Mouse (Mus musculus): ENCODE measurements around the gene Alad. TPM values are rescaled to one million over a fixed set of nuclear protein-coding genes. Genes with fewer than 3 reads are reported as not detected.

Gene Alad
- polyA plus RNA-seq, 1 experiment = 50.2 TPM

- TF ChIP-seq POLR2A (IDR thresholded peaks at IDR 0.05; ENCODE audit: borderline replicate concordance, extremely low read depth, insufficient read depth, insufficient read length, poor library complexity, severe bottlenecking) = no peak
- no peak for TF ChIP-seq CTCF (IDR thresholded peaks at IDR 0.05; ENCODE audit: borderline replicate concordance, extremely low read depth, insufficient read depth, insufficient read length)
- no peak for DNase-seq (ENCODE audit: low read depth)
These were observed 59.4 kb downstream of the Alad start for GRCm38 (mm10) chr4:62460348-62460747.

Other genes starting within 250 kb of the Alad start
- 22.3 and 22.4 TPM in 2 replicates for gene Fkbp15, start 159.4 kb downstream of the Alad start, polyA plus RNA-seq (2012; rRNA removed)
- gene Slc31a1, start 159.2 kb downstream of the Alad start, polyA plus RNA-seq (2012; rRNA removed) = 30.0 and 32.3 TPM in 2 replicates
- 84.0 and 92.6 TPM in 2 replicates for gene Cdc26, start 111.3 kb downstream of the Alad start, polyA plus RNA-seq (2012; rRNA removed)
- 23.4 and 26.7 TPM in 2 replicates for gene Prpf4, start 111.1 kb downstream of the Alad start, polyA plus RNA-seq (2012; rRNA removed)
- 0.96 and 1.2 TPM in 2 replicates for gene Rnf183, start 84.7 kb downstream of the Alad start, polyA plus RNA-seq (2012; rRNA removed)
- 6.9 and 8.0 TPM in 2 replicates for gene Wdr31, start 49.0 kb downstream of the Alad start, polyA plus RNA-seq (2012; rRNA removed)
- gene Bspry, start 39.9 kb downstream of the Alad start, polyA plus RNA-seq (2012; rRNA removed) = 0.72 TPM in 2 replicates
- 6.9 and 8.8 TPM in 2 replicates for gene Hdhd3, start 16.5 kb downstream of the Alad start, polyA plus RNA-seq (2012; rRNA removed)
- gene Pole3, start 5.2 kb upstream of the Alad start, polyA plus RNA-seq (2012; rRNA removed) = 46.1 and 47.9 TPM in 2 replicates
- gene 4933430I17Rik, start 5.5 kb upstream of the Alad start, polyA plus RNA-seq (2012; rRNA removed) = 0.77 and 1.0 TPM in 2 replicates
- 68.8 and 92.5 TPM in 2 replicates for gene Rgs3, start 39.9 kb upstream of the Alad start, polyA plus RNA-seq (2012; rRNA removed)

Data from brain, embryonic 14.5 days (tissue).